Mouse (Mus musculus) hindbrain, postnatal 0 days (tissue): ENCODE measurements at regions not wholly inside any gene's neighbourhood (a gene's known extent, or its start where the extent isn't known, plus 50 kb on each side); places are given as distances from the start of the nearest gene placed in this dataset.
A peak's percentile ranks its signal among the peaks of the same experiment; 100 is the strongest.

Source experiments
- ATAC-seq: fragments of 200-750 bp; cut with Nextera tagmentation; 2 replicates; pipeline ENCODE4 v1.8.0; 2017; ENCODE audit warnings: mild to moderate bottlenecking, moderate TSS enrichment, moderate library complexity
- DNase-seq: peaks from one replicate; pipeline ENCODE4 v3.0.0-alpha.2; 2015; ENCODE audit warnings: low spot score
- H3K27ac ChIP-seq: fragments of 300-500 bp; sonication (generic); 2 replicates; pipeline ENCODE4 v1.5.1; 2014; ENCODE audit warnings: mild to moderate bottlenecking
- H3K27me3 ChIP-seq: fragments of 300-500 bp; sonication (generic); 2 replicates; pipeline ENCODE4 v1.6.1; 2014; ENCODE audit warnings: low read length, mixed read lengths; ENCODE audit not compliant: insufficient read depth
- H3K36me3 ChIP-seq: fragments of 300-500 bp; sonication (generic); 2 replicates; pipeline ENCODE4 v1.6.1; 2014; ENCODE audit warnings: low read length, mixed read lengths; ENCODE audit not compliant: insufficient read depth
- H3K4me1 ChIP-seq: fragments of 300-500 bp; sonication (generic); 2 replicates; pipeline ENCODE4 v1.6.1; 2014; ENCODE audit warnings: antibody characterized with exemption, low read length, mixed read lengths; ENCODE audit not compliant: insufficient read depth
- H3K4me2 ChIP-seq: fragments of 300-500 bp; sonication (generic); 2 replicates; pipeline ENCODE4 v1.6.1; 2014; ENCODE audit warnings: low read depth, mild to moderate bottlenecking, low read length, moderate library complexity, mixed read lengths
- H3K4me3 ChIP-seq: fragments of 300-500 bp; sonication (generic); 2 replicates; pipeline ENCODE4 v1.5.1; 2014; ENCODE audit warnings: low read length
- H3K9ac ChIP-seq: fragments of 300-500 bp; sonication (generic); replicated peaks from 2 replicates; pipeline ENCODE4 v1.6.1; 2014; ENCODE audit warnings: mild to moderate bottlenecking, low read length, moderate library complexity, mixed read lengths
- H3K9me3 ChIP-seq: fragments of 300-500 bp; sonication (generic); 2 replicates; pipeline ENCODE4 v1.6.1; 2016; ENCODE audit warnings: low read length, mixed read lengths
- CTCF ChIP-seq: IDR thresholded peaks from 2 replicates; pipeline ENCODE4 v1.5.1; 2016; ENCODE audit warnings: antibody characterized with exemption, control low read depth, low read depth
- WGBS: fragments of 180-500 bp; shearing (Covaris S2); extraction: QIAGEN DNeasy Blood & Tissue Kit; methylation state at CpG from one replicate; pipeline ENCODE4 v1.1.7; 2014; 5-methylcytosine and 5-hydroxymethylcytosine counted together

- no peak overlapping the region for H3K9ac ChIP-seq
- H3K36me3 ChIP-seq = no peaks in the 10 kb centered on the region
- WGBS = 43% methylated on average over 2 of the region's 2 CpGs
- DNase-seq = peak; percentile 52
- H3K27me3 ChIP-seq = no peaks in the 10 kb centered on the region
- H3K27ac ChIP-seq = peak overlapping the region; percentile 38; the same call in 1 of the 2 replicates
- no peaks in the 10 kb centered on the region for H3K9me3 ChIP-seq
- no peak for ATAC-seq
- no peak for TF ChIP-seq CTCF
- no peaks in the 10 kb centered on the region for H3K4me1 ChIP-seq
- H3K4me2 ChIP-seq = no peak overlapping the region
- H3K4me3 ChIP-seq = no peak overlapping the region
These were observed 117.9 kb downstream of the Arl4a start for GRCm38 (mm10) chr12:39919909-39920308.

GRCm38 (mm10) chr12:39888493-39888892, 149.3 kb downstream of the Arl4a start:
- no peak overlapping the region for H3K27ac ChIP-seq
- H3K9ac ChIP-seq = no peak overlapping the region
- ATAC-seq (no peak), DNase-seq (no peak)
- H3K4me3 ChIP-seq = no peak overlapping the region
- H3K36me3 ChIP-seq = no peaks in the 10 kb centered on the region
- 43% methylated on average over 5 of the region's 5 CpGs for whole genome bisulfite sequencing
- no peaks in the 10 kb centered on the region for H3K9me3 ChIP-seq
- no peak for TF ChIP-seq CTCF
- no peaks in the 10 kb centered on the region for H3K4me1 ChIP-seq
- no peaks in the 10 kb centered on the region for H3K27me3 ChIP-seq
- H3K4me2 ChIP-seq = no peak overlapping the region

GRCm38 (mm10) chr12:39885366-39885765, 152.5 kb downstream of the Arl4a start:
- Histone ChIP-seq H3K36me3 (no peaks in the 10 kb centered on the region), H3K4me3 (no peak overlapping the region), H3K4me1 (no peaks in the 10 kb centered on the region), H3K27ac (no peak overlapping the region), H3K9me3 (no peaks in the 10 kb centered on the region), H3K4me2 (no peak overlapping the region), H3K27me3 (no peaks in the 10 kb centered on the region), H3K9ac (no peak overlapping the region)
- no peak for TF ChIP-seq CTCF
- no peak for ATAC-seq
- DNase-seq = no peak
- 51% methylated on average over 3 of the region's 3 CpGs for WGBS

- TF ChIP-seq CTCF = no peak
- ATAC-seq = no peak
- H3K27me3 ChIP-seq = no peaks in the 10 kb centered on the region
- no peak overlapping the region for H3K4me2 ChIP-seq
- WGBS = 97% methylated on average over 1 of the region's 1 CpGs
- no peaks in the 10 kb centered on the region for H3K9me3 ChIP-seq
- no peaks in the 10 kb centered on the region for H3K4me1 ChIP-seq
- no peak overlapping the region for H3K9ac ChIP-seq
- DNase-seq = no peak
- no peak overlapping the region for H3K4me3 ChIP-seq
- no peaks in the 10 kb centered on the region for H3K36me3 ChIP-seq
- no peak overlapping the region for H3K27ac ChIP-seq
These were observed 157.5 kb downstream of the Arl4a start for GRCm38 (mm10) chr12:39880309-39880708.

GRCm38 (mm10) chr12:39873917-39874316, 163.9 kb downstream of the Arl4a start:
- Histone ChIP-seq H3K4me3 (no peak overlapping the region), H3K4me2 (no peak overlapping the region), H3K27me3 (no peaks in the 10 kb centered on the region), H3K9ac (no peak overlapping the region), H3K36me3 (no peaks in the 10 kb centered on the region), H3K9me3 (no peaks in the 10 kb centered on the region), H3K4me1 (no peaks in the 10 kb centered on the region), H3K27ac (no peak overlapping the region)
- ATAC-seq (no peak), DNase-seq (no peak)
- TF ChIP-seq CTCF = no peak
- WGBS = 91% methylated on average over 6 of the region's 6 CpGs

GRCm38 (mm10) chr12:39861797-39862196, 176.0 kb downstream of the Arl4a start:
- Histone ChIP-seq H3K4me1 (no peaks in the 10 kb centered on the region), H3K4me3 (no peak overlapping the region), H3K36me3 (no peaks in the 10 kb centered on the region), H3K27ac (no peak overlapping the region), H3K9ac (no peak overlapping the region), H3K27me3 (no peaks in the 10 kb centered on the region), H3K4me2 (no peak overlapping the region), H3K9me3 (no peaks in the 10 kb centered on the region)
- 83% methylated on average over 1 of the region's 1 CpGs for WGBS
- TF ChIP-seq CTCF = no peak
- DNase-seq = no peak
- ATAC-seq = no peak

- H3K4me3 ChIP-seq = no peak overlapping the region
- no peak overlapping the region for H3K9ac ChIP-seq
- 88% methylated on average over 6 of the region's 6 CpGs for WGBS
- H3K36me3 ChIP-seq = no peaks in the 10 kb centered on the region
- no peak overlapping the region for H3K4me2 ChIP-seq
- no peaks in the 10 kb centered on the region for H3K4me1 ChIP-seq
- DNase-seq = no peak
- no peak for ATAC-seq
- H3K9me3 ChIP-seq = no peaks in the 10 kb centered on the region
- TF ChIP-seq CTCF = no peak
- no peaks in the 10 kb centered on the region for H3K27me3 ChIP-seq
- H3K27ac ChIP-seq = no peak overlapping the region
These were observed 186.2 kb downstream of the Arl4a start for GRCm38 (mm10) chr12:39851610-39852009.
